Mouse (Mus musculus) gastrocnemius, adult 18-20 months (tissue): Measurements from ENCODE around the gene Prss40. TPM values are rescaled to one million over a fixed set of nuclear protein-coding genes. Genes with fewer than 3 reads are reported as not detected.

ENCODE experiments used
- DNase-seq: peaks from one replicate; pipeline ENCODE4 v3.0.0; 2021; ENCODE audit warnings: low spot score
- long read RNA-seq, 2 experiments: library from polyadenylated mRNA; stranded (forward); transcript quantifications; one replicate each; pipeline ENCODE4 v2.0.0; 2021
- total RNA-seq, 2 experiments: library from RNA; stranded (reverse); gene quantifications; 2 replicates each; pipeline ENCODE4 v1.2.3; 2021

The Prss40 gene
- not detected for total RNA-seq
- long read RNA-seq, experiment 1 = 0 reads
- long read RNA-seq, experiment 2 = 0 reads

DNA sequence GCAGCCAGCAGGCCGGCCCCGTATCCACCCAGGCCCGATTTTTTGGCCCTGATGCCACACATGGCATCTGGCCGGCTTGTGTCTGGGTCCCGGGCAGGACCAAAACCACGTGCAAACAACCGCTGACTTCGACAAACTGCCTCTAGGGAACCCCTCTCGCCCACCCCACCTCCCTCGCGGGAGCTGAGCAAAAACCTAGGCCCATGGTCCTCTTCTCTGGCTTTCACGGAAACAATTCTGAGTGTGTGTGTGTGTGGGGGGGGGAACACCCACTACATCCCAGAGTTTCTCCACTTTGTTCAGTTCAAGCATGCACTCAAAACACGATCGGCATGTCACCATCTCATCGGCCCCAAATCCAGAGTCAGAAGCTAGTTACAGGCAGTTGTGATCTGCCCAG is at the start of gene Prss40:
Prss40 (minus strand) TSS at position 101 of the 400 bp plus-strand sequence.
- DNase-seq = no peak

DNA sequence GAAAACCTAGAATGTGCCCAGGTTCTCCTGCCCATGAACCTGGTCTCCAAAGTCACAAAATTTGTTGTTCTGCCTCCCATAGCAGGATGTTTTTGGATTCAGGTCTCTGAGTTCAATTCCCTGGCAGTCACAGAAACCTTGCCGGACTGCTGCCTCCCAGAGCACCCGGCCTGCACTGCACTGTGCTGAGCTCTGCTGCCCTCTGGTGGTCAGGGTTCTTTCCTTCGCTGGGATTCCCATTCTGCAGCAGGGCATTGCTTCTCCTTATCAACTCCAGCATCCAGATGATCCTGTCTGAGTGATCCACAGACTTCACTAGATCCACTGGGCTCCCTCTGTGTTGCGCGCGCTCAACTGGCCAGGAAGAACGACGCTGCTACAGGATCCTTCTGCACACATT is 41.6 kb upstream of the Prss40 start:
- DNase-seq = peak; percentile 40

DNA sequence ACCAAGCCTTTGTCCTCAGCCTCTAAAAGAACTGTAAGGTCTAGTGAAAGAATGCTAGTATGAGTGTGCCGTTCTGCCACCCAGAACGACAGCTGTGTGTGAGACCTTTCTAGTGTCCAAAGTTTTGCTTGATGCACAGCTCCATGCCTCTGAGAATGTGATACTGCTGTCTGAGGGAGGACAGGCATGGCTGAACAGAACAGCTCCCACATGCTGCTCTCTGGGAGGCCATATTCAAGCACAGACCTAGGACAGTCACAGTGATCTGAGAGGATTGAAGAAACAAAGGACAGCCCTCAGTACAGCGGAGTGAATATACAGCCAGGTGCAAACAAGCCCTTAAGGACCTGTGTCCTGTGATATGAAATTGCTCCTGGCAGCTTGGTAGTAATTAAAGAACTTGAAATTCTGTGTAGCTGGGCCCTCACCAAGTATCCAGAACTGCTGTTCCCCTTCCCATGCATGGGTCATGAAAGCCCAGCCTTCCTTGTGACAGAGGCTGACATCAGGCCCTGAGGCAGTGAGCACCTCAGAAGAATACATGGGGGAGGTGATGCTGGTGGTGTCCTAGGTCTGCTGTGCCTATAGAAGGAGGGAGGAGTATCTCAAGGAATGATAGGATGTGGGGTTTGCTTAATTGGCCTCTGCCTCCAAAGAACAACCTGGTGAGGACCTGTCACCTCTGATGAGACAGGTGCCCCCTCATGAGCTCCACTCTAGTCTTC is 40.7 kb upstream of the Prss40 start:
- DNase-seq = no peak

DNA sequence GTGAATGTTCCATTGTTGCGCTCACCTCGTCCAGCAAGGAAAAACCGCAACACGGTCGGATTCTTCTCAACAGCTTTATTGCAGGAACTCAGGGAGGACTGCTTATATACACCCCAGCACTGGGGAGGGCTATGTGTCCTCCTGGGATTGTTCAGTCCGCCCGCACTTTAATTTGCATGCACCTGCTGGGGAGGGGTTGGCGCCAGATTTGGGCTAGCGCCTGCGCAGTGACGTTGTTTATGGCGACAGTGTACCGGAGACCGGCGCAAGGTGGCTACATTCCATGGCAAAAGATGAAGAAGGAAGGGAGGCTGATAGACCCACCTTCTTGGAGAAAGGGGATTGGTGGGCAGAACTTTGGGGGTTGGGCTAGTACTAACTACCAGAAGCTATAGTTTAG is 39.3 kb upstream of the Prss40 start:
- no peak for DNase-seq

DNA sequence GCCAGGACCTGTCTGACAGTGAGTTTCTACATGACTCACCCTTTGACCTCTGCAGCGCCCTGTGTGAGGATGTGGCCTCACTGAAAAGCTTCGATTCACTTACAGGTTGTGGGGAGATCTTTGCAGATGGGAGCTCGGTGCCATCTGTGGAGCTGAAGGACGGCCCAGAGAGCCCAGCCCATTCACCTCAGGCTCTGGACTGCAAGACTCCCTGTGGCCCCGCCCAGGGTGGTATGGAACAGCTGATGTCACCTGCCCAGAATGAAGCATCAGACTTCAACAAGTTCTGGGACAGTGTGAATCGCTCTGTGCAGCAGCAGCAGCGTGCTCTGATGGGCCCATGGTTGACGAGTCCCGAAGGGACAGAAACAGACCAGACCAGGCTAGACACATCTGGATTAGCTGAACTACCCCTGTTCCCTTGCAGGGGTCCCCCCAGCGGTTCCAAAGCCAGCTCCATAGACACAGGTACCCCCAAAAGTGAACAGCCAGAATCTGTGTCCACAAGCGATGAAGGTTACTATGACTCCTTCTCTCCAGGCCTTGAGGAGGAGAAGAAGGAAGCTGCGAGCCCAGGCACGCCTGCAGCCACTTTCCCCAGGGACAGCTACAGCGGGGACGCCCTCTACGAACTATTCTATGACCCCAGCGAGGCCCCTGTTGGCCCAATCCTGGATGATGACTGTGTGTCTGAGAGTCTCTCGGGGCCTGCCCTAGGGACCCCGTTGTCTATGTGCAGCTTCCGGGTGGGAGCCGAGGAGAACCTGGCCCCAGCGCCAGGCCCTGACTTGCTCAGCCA is 26.8 kb upstream of the Prss40 start:
- DNase-seq = no peak

DNA sequence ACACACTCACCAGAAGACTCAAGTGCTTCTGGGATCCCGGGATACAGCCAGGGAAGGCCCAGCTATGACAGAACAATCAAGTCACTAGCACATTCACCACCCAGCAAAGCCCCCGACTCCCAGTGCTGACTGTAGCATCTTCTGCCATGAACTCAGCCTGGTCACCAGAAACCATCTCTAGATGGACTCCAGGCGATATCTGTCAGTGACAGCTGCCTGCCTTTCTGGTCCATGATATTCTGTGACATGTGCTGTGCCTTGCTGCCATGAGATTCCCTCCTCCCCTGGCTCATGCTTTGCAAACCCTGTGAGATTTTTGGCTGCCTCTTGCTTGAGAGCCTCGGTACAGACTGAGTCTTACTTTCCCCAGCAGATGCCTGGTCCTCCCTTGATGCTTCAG is 24.0 kb upstream of the Prss40 start:
- no peak for DNase-seq

DNA sequence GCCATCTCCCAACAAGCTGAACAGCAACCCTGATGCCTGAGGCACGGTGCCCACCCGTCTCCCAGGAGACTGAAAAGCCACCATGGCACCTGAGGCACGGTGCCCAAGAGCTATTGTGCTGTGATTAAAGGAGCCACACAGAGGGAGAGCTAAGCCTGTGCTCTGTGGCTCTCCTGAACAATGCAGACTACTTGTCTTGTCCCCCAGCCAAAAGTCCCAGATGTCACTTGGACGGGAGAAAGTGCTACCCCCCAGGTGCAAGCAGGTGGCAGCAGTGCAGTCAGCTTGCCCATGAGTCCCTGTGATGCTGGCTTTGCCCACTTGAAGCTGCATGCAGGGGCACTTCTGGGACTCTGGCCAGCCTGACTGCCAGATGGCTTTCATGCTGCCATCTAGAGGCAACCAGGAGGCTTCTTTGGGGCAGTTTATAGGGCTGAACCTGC is 23.1 kb upstream of the Prss40 start:
- DNase-seq = no peak

DNA sequence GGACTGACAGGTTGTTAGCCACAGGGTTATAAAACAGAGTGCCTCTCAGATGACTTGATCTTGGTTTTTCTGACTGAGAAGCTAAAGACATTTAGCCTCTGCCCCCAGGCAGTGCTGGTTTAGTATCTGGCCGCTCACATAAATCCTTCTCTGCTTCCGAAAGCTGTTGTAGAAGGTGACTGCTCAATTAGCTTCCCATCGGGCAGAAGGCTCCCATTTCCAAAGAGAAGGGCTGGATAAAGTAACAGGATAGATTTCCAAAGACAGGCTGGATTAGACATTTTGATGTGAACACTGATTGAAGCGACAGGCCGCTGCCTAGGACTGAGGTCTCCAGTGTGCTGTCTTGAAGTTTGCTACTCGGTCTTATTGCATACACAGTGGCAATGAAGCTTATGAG is 21.5 kb upstream of the Prss40 start:
- DNase-seq = no peak

DNA sequence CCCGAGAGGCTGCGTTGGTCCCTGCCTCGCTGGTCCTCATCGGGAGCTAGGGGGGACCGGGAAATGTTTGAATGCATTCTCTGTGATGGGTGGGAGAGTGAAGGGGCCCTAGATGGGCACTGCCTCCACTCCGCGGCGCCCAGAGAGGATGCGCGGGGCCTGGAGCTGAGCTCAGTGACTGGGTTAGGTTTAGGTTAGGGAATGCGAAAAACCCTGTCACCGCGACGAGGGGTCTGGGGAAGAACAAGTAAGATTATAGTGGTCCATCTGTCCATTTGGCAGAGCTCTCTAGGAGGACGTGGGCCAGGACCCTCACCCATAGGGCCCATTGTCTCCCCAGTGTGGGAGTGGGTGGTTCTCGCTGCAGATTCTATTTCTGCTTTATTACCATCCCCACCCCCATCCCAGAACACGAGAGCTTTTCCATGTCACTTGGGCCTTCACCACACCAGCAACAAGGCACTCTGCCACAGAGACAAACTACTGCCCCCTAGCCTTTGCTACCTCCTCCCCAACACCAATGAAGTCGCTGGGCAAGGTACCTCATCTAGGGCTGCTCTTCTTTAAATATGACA is 19.1 kb upstream of the Prss40 start:
- DNase-seq = no peak

DNA sequence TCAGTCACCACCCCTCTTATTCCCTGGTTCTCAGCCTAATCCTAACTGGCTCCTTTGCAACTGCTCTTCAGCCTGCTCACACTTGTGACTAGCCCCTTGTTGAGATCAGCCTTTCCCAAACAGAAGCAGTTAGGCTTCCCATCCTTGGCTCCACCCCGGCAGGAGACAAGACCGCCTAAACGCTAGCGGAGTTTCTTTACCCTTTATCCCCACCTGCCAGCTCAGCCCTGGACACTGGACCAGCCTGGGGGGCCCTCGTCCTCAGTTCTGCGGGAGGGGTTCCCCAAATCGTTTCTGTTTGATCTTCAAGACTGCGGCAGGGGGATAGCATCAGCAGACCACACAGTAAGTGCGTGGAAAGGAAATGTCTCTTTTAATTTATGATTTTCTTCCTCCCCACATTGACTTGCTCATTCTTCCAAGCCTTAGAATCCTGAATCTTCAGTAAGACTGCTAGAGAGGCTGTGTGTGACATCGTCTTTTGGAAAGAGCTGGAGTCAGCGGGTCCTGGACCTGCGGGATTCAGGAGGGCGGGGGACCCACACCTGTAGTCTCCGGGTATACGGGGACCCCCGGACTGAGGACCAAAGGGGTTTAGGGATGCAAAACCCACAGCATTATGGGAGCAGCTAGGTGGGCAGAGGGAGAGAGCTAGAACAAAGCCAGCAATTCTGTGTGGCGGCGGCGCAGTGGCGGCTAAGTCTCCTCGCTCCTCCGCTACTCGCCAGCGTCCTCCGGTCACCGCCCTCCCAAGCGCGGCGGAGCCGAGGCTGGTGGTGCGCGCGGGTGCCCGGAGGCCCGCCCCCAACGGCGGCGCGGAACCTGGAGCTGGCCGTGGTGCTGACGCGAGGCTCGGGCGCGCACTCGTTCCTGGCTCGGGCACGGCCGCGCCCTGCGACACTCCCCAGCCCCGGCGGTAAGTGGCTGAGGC is 18.4 kb upstream of the Prss40 start, which contains the start of gene Amer3:
Amer3 (plus strand) TSS at position 807 of the 931 bp plus-strand sequence.
- DNase-seq = no peak

DNA sequence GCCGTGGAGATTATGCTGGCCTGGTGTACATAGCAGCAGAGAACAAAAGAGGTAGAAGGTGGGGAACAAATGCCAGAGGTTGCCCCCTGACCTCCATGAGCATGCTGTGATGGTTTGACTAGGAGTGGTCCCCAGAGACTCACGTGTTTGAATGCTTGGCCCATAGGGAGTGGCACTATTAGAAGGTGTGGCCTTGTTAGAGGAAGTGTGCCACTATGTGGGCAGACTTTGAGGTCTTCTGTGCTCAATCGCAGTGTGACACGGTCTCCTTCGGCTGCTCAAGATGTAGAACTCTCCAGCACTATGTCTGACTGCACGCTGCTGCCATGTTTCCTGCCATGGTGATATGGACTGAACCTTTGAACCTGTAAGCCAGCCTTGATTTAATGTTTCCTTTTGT is 12.5 kb upstream of the Prss40 start:
- no peak for DNase-seq

DNA sequence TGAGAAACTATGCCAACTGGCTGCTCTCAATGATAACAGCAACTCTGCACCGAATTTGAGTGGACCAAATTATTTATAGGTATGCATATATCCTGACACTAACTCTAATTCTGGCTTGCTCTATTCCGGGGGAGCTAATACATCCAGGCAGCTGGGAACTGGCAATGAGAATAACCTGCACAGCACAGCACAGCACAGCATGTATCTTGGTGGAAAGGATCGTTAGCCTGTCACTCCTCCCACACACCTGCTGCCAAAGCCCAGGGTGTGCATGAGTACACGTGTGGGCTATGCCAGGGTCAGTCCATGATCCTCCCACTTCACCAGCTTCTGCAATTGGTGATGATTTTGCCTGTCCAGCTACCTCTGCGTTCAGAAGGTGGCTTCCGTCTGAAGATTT is 10.7 kb upstream of the Prss40 start:
- DNase-seq = no peak

DNA sequence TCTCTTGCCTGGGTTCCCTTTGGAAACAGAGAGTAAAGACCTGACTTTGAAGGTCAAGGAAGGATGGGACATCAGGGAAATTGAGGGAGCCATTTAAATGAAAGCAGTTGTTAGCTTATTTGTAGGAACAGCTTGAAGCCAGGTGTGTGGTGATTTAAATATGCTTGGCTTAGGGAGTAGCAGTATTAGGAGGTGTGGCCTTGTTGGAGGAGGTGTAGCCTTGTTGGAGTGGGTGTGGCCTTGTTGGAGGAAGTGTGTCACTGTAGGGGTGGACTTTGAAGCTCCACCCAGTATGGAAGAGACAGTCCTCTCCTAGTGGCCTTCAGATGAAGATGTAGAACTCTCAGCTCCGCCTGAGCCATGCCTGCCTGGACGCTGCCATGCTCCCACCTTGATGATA is 9.1 kb upstream of the Prss40 start:
- DNase-seq = no peak

DNA sequence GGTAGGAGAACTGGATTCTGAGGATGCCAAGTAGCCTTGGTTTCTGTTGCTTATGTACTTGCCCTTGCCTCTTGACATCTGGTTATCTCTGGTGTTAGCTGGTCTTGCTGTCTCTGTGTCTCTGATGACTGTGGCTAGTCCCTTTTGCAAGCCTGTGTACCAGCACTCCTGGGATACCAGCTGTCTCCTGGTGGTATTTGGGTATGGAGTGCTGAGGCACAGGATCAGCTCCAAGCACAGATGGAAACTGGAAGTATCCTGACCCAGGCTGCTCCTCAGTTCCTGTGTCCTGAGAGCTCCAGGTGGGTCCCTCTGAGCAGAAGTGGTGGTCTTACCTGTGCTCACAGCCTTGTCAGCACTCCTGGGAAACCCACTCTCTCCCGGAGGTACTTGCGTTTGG is 7.4 kb upstream of the Prss40 start:
- DNase-seq = no peak

DNA sequence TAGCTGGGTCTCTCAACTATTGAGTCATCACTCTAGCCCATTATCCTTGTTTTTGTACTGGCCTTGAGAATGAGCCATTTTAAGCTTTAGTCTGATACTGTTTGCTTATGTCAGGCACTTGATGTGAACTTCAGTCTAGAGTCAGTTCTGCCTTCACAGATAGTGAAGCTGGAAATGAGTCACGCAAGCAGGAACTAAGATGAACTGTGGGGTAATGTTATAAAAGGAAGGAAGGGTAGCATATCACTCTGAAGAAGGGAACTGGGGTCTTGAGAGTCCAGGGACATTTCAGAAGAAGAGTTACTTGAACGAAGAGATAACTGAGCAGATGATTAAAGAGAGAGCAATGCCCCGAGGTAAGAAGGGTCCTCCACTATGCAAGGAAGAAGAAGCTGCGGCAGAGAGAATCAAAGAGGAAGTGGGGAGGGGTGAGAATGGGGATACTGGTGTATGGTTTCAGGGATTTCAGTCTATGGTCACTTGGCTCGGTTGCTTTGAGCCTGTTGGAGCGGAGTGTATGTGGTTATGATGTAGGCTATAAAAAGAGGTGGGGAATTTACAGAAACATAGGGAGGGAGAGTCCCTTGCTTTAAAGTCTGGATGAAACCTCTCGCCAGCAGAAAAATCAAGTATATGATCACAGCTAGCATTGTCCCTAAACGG is 3.8 kb upstream of the Prss40 start:
- DNase-seq = no peak

DNA sequence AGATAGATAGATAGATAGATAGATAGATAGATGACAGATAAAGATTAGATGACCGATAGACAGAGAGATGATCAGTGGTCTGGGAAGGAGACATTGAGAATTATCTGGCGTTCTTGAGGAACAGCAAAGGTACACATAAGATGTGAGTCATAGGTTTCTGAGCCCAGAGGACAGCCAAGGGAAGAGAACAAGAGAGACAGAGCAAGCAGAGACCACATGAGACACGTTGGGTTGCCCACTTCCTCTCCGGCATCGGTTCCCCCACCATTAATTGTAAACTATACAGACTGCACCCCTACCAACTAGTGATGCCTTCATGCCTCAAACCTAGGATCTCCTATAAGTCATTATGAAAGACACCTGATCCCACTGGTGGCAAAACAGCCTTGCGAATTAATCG is 6.5 kb downstream of the Prss40 start:
- DNase-seq = no peak

DNA sequence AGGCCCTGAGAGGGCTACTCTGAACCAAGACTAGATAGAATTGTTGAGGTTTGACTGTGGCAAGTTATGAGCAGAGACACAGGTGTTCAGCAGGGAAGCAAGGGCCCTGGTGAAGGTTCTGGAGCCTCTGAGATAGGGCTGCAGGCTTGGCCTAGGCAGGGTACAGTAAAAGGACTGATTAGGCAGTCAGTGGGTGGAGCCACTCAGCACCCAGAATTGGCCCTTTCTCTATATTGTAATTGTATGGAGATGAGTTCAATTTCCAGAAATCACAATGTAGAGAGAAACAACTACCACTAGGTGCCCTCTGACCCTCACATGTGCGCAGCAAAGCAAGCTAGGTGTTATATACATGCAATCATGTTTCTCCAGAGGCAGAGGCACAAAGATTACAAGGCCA is 7.1 kb downstream of the Prss40 start:
- DNase-seq = no peak

DNA sequence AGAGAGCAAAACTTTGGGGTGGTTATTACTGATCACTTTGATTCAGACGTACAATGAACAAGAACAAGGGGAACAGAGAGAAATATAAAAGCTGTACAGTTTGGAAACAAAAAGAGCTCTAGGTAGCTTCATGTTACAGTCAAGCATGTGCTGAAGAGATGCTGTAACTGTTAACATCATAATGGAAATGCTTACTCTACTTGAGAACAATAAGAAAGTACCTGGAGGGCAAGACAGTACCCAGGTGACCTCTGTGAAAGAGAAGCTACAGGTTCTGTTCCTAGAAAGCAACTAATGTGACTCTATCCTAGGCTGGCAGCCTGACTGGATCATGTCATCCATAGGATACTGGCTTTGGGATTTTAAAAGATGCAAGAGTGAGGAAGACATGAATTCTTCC is 13.7 kb downstream of the Prss40 start:
- no peak for DNase-seq

DNA sequence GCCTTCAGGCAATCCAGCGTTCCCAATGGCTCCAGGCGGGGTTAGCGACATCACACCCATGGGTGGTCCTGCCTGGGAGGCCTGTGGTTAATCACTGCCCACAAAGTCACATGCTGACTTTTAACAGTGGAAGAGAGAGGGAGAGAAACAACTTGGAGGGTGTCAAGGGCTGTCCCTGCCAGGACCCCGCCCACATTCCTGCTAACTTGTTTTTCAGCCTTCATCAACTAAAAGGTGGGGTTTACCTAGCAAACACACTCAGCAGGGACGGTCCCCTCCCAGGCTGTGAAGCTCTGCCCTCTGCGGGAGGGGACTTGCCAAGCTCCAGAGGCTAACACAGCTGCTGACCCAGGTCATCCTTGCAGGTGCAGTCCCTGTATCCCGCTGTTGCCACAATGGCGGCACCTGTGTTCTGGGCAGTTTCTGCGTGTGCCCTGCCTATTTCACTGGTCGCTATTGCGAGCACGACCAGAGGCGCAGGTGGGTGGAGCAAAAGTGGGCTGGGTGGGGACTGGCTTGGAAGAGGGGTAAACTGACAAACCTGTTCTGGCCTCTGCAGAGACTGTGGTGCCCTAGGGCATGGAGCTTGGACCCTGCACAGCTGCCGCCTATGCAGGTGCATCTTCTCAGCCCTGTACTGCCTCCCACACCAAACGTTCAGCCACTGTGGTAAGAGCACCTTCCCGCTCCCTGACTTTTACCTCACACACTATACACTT is 23.8 kb downstream of the Prss40 start:
- DNase-seq = no peak

DNA sequence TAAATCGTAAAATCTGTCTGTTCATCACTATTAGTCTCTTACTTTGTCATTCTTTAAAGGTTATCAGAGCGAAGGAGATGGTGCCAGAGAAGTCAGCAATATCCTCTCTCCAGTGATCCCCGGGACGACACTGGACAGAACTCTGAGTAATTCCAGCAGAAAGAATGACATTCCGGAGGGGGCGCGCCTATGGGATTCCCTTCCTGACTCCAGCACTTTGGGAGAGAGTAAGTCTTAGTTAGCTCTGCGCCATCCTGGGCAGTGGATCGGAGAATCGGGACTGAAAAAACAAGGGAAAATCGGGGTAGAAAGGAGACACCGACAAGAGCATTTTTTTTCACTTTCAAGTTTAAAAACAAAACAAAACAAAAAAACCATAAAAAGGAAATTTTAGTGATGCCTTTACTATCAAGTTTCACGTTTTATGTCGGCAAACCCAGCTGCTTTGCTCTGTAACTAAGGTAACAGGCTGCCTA is 24.4 kb downstream of the Prss40 start:
- DNase-seq = no peak
